Mouse (Mus musculus): Measurements from ENCODE around the gene Ephb2.
A peak's percentile ranks its signal among the peaks of the same experiment; 100 is the strongest.

Gene Ephb2

GRCm38 (mm10) chr4:136699084-136699450 is 136.7 kb downstream of the Ephb2 start:
- DNase-seq (ENCODE audit: low spot score) = no peak

GRCm38 (mm10) chr4:136698404-136699083 is 137.2 kb downstream of the Ephb2 start:
- DNase-seq (ENCODE audit: low spot score) = no peak

- no peak for DNase-seq (ENCODE audit: low spot score)
These were observed 138.5 kb downstream of the Ephb2 start for GRCm38 (mm10) chr4:136697325-136697724.

- no peak for DNase-seq (ENCODE audit: low spot score)
These were observed 139.3 kb downstream of the Ephb2 start for GRCm38 (mm10) chr4:136696381-136696925.

GRCm38 (mm10) chr4:136695696-136696095 is 140.1 kb downstream of the Ephb2 start:
- DNase-seq (ENCODE audit: low spot score) = no peak

GRCm38 (mm10) chr4:136690034-136690433 is 145.8 kb downstream of the Ephb2 start:
- DNase-seq (ENCODE audit: low spot score) = peak; percentile 47

- no peak for DNase-seq (ENCODE audit: low spot score)
These were observed 147.7 kb downstream of the Ephb2 start for GRCm38 (mm10) chr4:136688113-136688512.

GRCm38 (mm10) chr4:136685431-136685869 is 150.3 kb downstream of the Ephb2 start:
- DNase-seq (ENCODE audit: low spot score) = no peak

GRCm38 (mm10) chr4:136684485-136684884 is 151.3 kb downstream of the Ephb2 start:
- no peak for DNase-seq (ENCODE audit: low spot score)

GRCm38 (mm10) chr4:136680641-136681040 is 155.1 kb downstream of the Ephb2 start:
- DNase-seq (ENCODE audit: low spot score) = no peak

GRCm38 (mm10) chr4:136679221-136679620 is 156.6 kb downstream of the Ephb2 start:
- no peak for DNase-seq (ENCODE audit: low spot score)

GRCm38 (mm10) chr4:136678480-136678879 is 157.3 kb downstream of the Ephb2 start:
- DNase-seq (ENCODE audit: low spot score) = peak; percentile 81

GRCm38 (mm10) chr4:136675439-136675838 is 160.3 kb downstream of the Ephb2 start:
- DNase-seq (ENCODE audit: low spot score) = no peak

GRCm38 (mm10) chr4:136672335-136673090 is 163.3 kb downstream of the Ephb2 start:
- no peak for DNase-seq (ENCODE audit: low spot score)

GRCm38 (mm10) chr4:136667757-136668156 is 168.0 kb downstream of the Ephb2 start:
- no peak for DNase-seq (ENCODE audit: low spot score)

GRCm38 (mm10) chr4:136666002-136666401 is 169.8 kb downstream of the Ephb2 start:
- DNase-seq (ENCODE audit: low spot score) = no peak

- DNase-seq (ENCODE audit: low spot score) = no peak
These were observed 170.7 kb downstream of the Ephb2 start for GRCm38 (mm10) chr4:136665068-136665467.

GRCm38 (mm10) chr4:136657914-136658313 is 177.9 kb downstream of the Ephb2 start:
- no peak for DNase-seq (ENCODE audit: low spot score)

- DNase-seq (ENCODE audit: low spot score) = no peak
These were observed 182.0 kb downstream of the Ephb2 start for GRCm38 (mm10) chr4:136653692-136654234.

GRCm38 (mm10) chr4:136653019-136653418 is 182.8 kb downstream of the Ephb2 start:
- no peak for DNase-seq (ENCODE audit: low spot score)

GRCm38 (mm10) chr4:136652528-136652910 is 183.3 kb downstream of the Ephb2 start:
- DNase-seq (ENCODE audit: low spot score) = no peak

- DNase-seq (ENCODE audit: low spot score) = no peak
These were observed 183.8 kb downstream of the Ephb2 start for GRCm38 (mm10) chr4:136651882-136652527.
